12 mouse cellular contexts compared by ENCODE assay signal in the genomic region with DNA sequence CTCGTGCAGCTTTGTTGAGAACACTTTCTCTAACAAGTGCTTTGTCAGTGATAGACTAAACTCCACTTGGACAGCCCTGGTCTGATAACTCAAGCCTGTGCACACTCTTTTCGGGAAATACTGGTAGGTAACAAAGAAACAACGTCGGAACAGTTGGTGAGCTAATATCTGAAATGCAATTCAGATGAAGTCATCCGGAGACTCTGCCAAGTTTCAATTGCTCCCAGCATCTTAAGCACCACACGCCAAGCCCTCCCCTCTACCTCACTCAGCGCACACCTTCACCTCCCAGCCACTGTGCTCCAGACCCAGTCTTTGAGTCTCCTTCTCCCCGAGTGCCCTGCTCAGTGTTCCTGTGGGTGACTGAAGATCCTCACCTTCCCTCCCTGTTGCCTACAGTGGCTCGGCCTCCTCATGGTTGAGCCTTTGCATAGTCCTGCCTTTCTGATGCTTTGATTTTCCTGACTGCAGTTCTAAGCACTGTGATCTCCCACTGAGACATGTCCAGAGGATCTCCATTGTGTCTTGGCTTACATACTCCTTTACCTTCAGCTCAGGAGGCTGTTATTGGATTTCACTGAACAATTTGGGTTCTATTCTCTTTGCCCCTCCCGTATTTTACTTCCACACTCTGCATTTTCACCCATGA. TPM values are rescaled to one million over a fixed set of nuclear protein-coding genes. Genes with fewer than 3 reads are reported as not detected.
A peak's percentile ranks its signal among the peaks of the same experiment; 100 is the strongest.
DNase-seq lines count a peak whose midpoint lies in the region; ATAC-seq and TF ChIP-seq lines count a peak whose summit lies in the region.
"Had no signal": no experiment of that assay in that cellular context is flagged by ENCODE, and none has a peak within 500 bp of the region (broad histone marks: within the 10 kb centered on the region; RNA-seq: fewer than 3 reads in every experiment).

No protein-coding gene starts in this region.

- H3K27me3 ChIP-seq in forebrain, embryonic 12.5 days, result no peaks in the 10 kb centered on the region
- no peaks in the 10 kb centered on the region for H3K27me3 ChIP-seq in forebrain, embryonic 11.5 days (ENCODE audit: control insufficient read depth, insufficient read depth, low read length)
- no peaks in the 10 kb centered on the region for H3K27me3 ChIP-seq in stomach, embryonic 16.5 days (ENCODE audit: control insufficient read depth, insufficient read depth, low read length)
- H3K27me3 ChIP-seq in stomach, postnatal 0 days (ENCODE audit: control insufficient read depth, insufficient read depth, low read length), result no peaks in the 10 kb centered on the region
- H3K27me3 ChIP-seq in intestine, embryonic 16.5 days (replicated peaks; ENCODE audit: control insufficient read depth, insufficient read depth, low read length), result no peaks in the 10 kb centered on the region
- H3K27me3 ChIP-seq: hindbrain, embryonic 15.5 days had no signal

- peak; percentile 36; the same call in 1 of the 2 replicates for ATAC-seq in forebrain, embryonic 12.5 days (ENCODE audit: low FRiP score)
- no peak for ATAC-seq in forebrain, embryonic 11.5 days (replicated peaks; ENCODE audit: low FRiP score)
- ATAC-seq in stomach, embryonic 16.5 days (ENCODE audit: insufficient read depth, low FRiP score), result 0 out of 2 replicates have a peak, but pooled peaks have one; percentile 17
- ATAC-seq in stomach, postnatal 0 days (ENCODE audit: low FRiP score, low TSS enrichment), result no peak
- peak; percentile 58 for ATAC-seq in intestine, embryonic 16.5 days

- H3K36me3 ChIP-seq in forebrain, embryonic 12.5 days (replicated peaks), result no peaks in the 10 kb centered on the region
- no peaks in the 10 kb centered on the region for H3K36me3 ChIP-seq in forebrain, embryonic 11.5 days (ENCODE audit: control insufficient read depth, insufficient read depth, low read length)
- no peaks in the 10 kb centered on the region for H3K36me3 ChIP-seq in stomach, embryonic 16.5 days (ENCODE audit: control insufficient read depth, insufficient read depth, low read length)
- no peaks in the 10 kb centered on the region for H3K36me3 ChIP-seq in stomach, postnatal 0 days (ENCODE audit: control insufficient read depth, insufficient read depth, low read length)
- no peaks in the 10 kb centered on the region for H3K36me3 ChIP-seq in intestine, embryonic 16.5 days (ENCODE audit: control insufficient read depth, insufficient read depth, low read length)
- H3K36me3 ChIP-seq: hindbrain, embryonic 15.5 days had no signal

- H3K9me3 ChIP-seq in forebrain, embryonic 12.5 days, result no peaks in the 10 kb centered on the region
- H3K9me3 ChIP-seq in forebrain, embryonic 11.5 days (ENCODE audit: control insufficient read depth, low read length), result no peaks in the 10 kb centered on the region
- no peaks in the 10 kb centered on the region for H3K9me3 ChIP-seq in stomach, embryonic 16.5 days (replicated peaks; ENCODE audit: control insufficient read depth, low read length)
- no peaks in the 10 kb centered on the region for H3K9me3 ChIP-seq in stomach, postnatal 0 days (ENCODE audit: control insufficient read depth, low read length)
- no peaks in the 10 kb centered on the region for H3K9me3 ChIP-seq in intestine, embryonic 16.5 days (ENCODE audit: control insufficient read depth, low read length)
- H3K9me3 ChIP-seq: hindbrain, embryonic 15.5 days had no signal

- H3K4me3 ChIP-seq in forebrain, embryonic 12.5 days (replicated peaks), result no peak overlapping the region
- H3K4me3 ChIP-seq in forebrain, embryonic 11.5 days (ENCODE audit: low read depth, low read length), result no peak overlapping the region
- no peak overlapping the region for H3K4me3 ChIP-seq in stomach, embryonic 16.5 days (replicated peaks; ENCODE audit: low read length)
- no peak overlapping the region for H3K4me3 ChIP-seq in stomach, postnatal 0 days (ENCODE audit: low read depth, low read length)
- H3K4me3 ChIP-seq in intestine, embryonic 16.5 days (ENCODE audit: low read length), result no peak overlapping the region
- H3K4me3 ChIP-seq: erythroblast, embryonic 14.5 days; hindbrain, embryonic 15.5 days had no signal

- peaks cover 9% of the 10 kb centered on the region for H3K4me1 ChIP-seq in forebrain, embryonic 12.5 days
- peaks cover 4% of the 10 kb centered on the region; the same call in 1 of the 2 replicates for H3K4me1 ChIP-seq in forebrain, embryonic 11.5 days (replicated peaks; ENCODE audit: control insufficient read depth, insufficient read depth, low read length)
- no peaks in the 10 kb centered on the region for H3K4me1 ChIP-seq in stomach, embryonic 16.5 days (ENCODE audit: control insufficient read depth, insufficient read depth, low read length)
- H3K4me1 ChIP-seq in stomach, postnatal 0 days (replicated peaks; ENCODE audit: control insufficient read depth, insufficient read depth), result no peaks in the 10 kb centered on the region
- H3K4me1 ChIP-seq in intestine, embryonic 16.5 days (ENCODE audit: control insufficient read depth, insufficient read depth, low read length), result peaks cover 6% of the 10 kb centered on the region; the same call in 1 of the 2 replicates

- H3K4me2 ChIP-seq in forebrain, embryonic 12.5 days, result no peak overlapping the region
- no peak overlapping the region for H3K4me2 ChIP-seq in forebrain, embryonic 11.5 days (ENCODE audit: low read depth, low read length, severe bottlenecking)
- H3K4me2 ChIP-seq in stomach, embryonic 16.5 days (ENCODE audit: low read depth, low read length), result no peak overlapping the region
- no peak overlapping the region for H3K4me2 ChIP-seq in stomach, postnatal 0 days (replicated peaks; ENCODE audit: low read depth)
- H3K4me2 ChIP-seq in intestine, embryonic 16.5 days (ENCODE audit: low read depth, low read length), result no peak overlapping the region
- H3K4me2 ChIP-seq: hindbrain, embryonic 15.5 days had no signal

- H3K9ac ChIP-seq in forebrain, embryonic 12.5 days, result no peak overlapping the region
- H3K9ac ChIP-seq in forebrain, embryonic 11.5 days (ENCODE audit: low read length), result no peak overlapping the region
- no peak overlapping the region for H3K9ac ChIP-seq in stomach, embryonic 16.5 days (ENCODE audit: low read length)
- H3K9ac ChIP-seq in stomach, postnatal 0 days (ENCODE audit: low read length), result no peak overlapping the region
- no peak overlapping the region for H3K9ac ChIP-seq in intestine, embryonic 16.5 days (ENCODE audit: low read depth, low read length)
- H3K9ac ChIP-seq: hindbrain, embryonic 15.5 days; liver, embryonic 14.5 days had no signal

- TF ChIP-seq EP300 in stomach, postnatal 0 days (optimal IDR thresholded peaks at IDR 0.05), result no peak

- no peak for DNase-seq in forebrain, embryonic 11.5 days (ENCODE audit: low spot score)
- DNase-seq in stomach, postnatal 0 days (ENCODE audit: low spot score), result no peak
- no peak for DNase-seq in thymus, postnatal 10 days (ENCODE audit: low spot score in 2 of 2)
- DNase-seq in gastrocnemius, postnatal 4 days (ENCODE audit: low spot score in 2 of 2), result no peak
- no peak for DNase-seq in gastrocnemius, postnatal 36 days
- DNase-seq: B cell, adult 2 months had no signal

- no peak for TF ChIP-seq CTCF in stomach, postnatal 0 days (IDR thresholded peaks at IDR 0.05; ENCODE audit: low read depth)

- 55% methylated on average over 10 of the region's 10 CpGs for WGBS in forebrain, embryonic 12.5 days
- 71% methylated on average over 10 of the region's 10 CpGs for WGBS in forebrain, embryonic 11.5 days
- 60% methylated on average over 10 of the region's 10 CpGs for WGBS in stomach, embryonic 16.5 days
- 50% methylated on average over 10 of the region's 10 CpGs for WGBS in stomach, postnatal 0 days
- WGBS in intestine, embryonic 16.5 days, result 48% methylated on average over 10 of the region's 10 CpGs

- H3K27ac ChIP-seq in forebrain, embryonic 12.5 days, result no peak overlapping the region
- H3K27ac ChIP-seq in forebrain, embryonic 11.5 days (ENCODE audit: low read depth, low read length), result no peak overlapping the region
- H3K27ac ChIP-seq in stomach, embryonic 16.5 days (ENCODE audit: low read length), result no peak overlapping the region
- no peak overlapping the region for H3K27ac ChIP-seq in stomach, postnatal 0 days (replicated peaks)
- no peak overlapping the region for H3K27ac ChIP-seq in intestine, embryonic 16.5 days (ENCODE audit: low read length)
- H3K27ac ChIP-seq: hindbrain, embryonic 15.5 days; liver, embryonic 14.5 days had no signal

- intact Hi-C loops in gastrocnemius, postnatal 36 days (cut with DNase I), result no loop called here

RNA-seq across cellular contexts. Expression of a gene that starts 37.3 kb away (rescaled TPM):
- 21.3 and 21.6 TPM in 2 replicates for polyA plus RNA-seq in forebrain, embryonic 12.5 days (2016; fragmentation: Nextera tagmentation; extraction: Ambion mirVana)
- 5.1 and 6.6 TPM in 2 replicates for polyA plus RNA-seq in forebrain, embryonic 11.5 days (2014; fragmentation: Nextera tagmentation; extraction: Ambion mirVana)
- polyA plus RNA-seq in stomach, embryonic 16.5 days (2015; fragmentation: Nextera tagmentation; extraction: Ambion mirVana), result 1.6 and 2.0 TPM in 2 replicates
- 1.4 and 1.6 TPM in 2 replicates for polyA plus RNA-seq in stomach, postnatal 0 days (2015; fragmentation: Nextera tagmentation; extraction: Ambion mirVana)
- 1.1 and 1.3 TPM in 2 replicates for polyA plus RNA-seq in intestine, embryonic 16.5 days (2015; fragmentation: Nextera tagmentation; extraction: Ambion mirVana)
- 100 to 1,000 TPM in 1 of 2 experiments, 10 to 100 TPM in 1; 97.8 to 101 TPM for total RNA-seq in gastrocnemius, postnatal 4 days (2021)
- 10 to 100 TPM; 89.0 to 92.0 TPM for total RNA-seq in gastrocnemius, postnatal 36 days (2021)

Comparison
In these comparisons a context has a peak if more than half of its experiments do, and no peak if none do; other contexts are left out.
1. ATAC-seq: peak in forebrain, embryonic 12.5 days (single experiment), stomach, embryonic 16.5 days (single experiment) and intestine, embryonic 16.5 days (single experiment); none in forebrain, embryonic 11.5 days (single experiment) and stomach, postnatal 0 days (single experiment).